Mouse (Mus musculus) limb, embryonic 15.5 days (tissue): ENCODE data around the gene Oas1a. TPM values are rescaled to one million over a fixed set of nuclear protein-coding genes. Genes with fewer than 3 reads are reported as not detected.

Experiments used
- ATAC-seq: fragments of 200-750 bp; cut with Nextera tagmentation; 2 replicates; pipeline ENCODE4 v1.8.0; 2017; ENCODE audit warnings: low read depth, moderate TSS enrichment; ENCODE audit not compliant: insufficient number of reproducible peaks, low FRiP score, low TSS enrichment
- H3K27ac ChIP-seq: fragments of 300-500 bp; sonication (generic); 2 replicates; pipeline ENCODE4 v1.5.1; 2015; ENCODE audit warnings: moderate library complexity, mild to moderate bottlenecking, inconsistent platforms
- H3K27me3 ChIP-seq: fragments of 300-500 bp; sonication (generic); 2 replicates; pipeline ENCODE4 v1.6.1; 2015; ENCODE audit warnings: inconsistent platforms
- H3K36me3 ChIP-seq: fragments of 300-500 bp; sonication (generic); 2 replicates; pipeline ENCODE4 v1.6.1; 2015; ENCODE audit warnings: inconsistent platforms
- H3K4me1 ChIP-seq: fragments of 300-500 bp; sonication (generic); 2 replicates; pipeline ENCODE4 v1.6.1; 2015; ENCODE audit warnings: inconsistent platforms
- H3K4me2 ChIP-seq: fragments of 300-500 bp; sonication (generic); 2 replicates; pipeline ENCODE4 v1.6.1; 2015; ENCODE audit warnings: mild to moderate bottlenecking, inconsistent platforms
- H3K4me3 ChIP-seq: fragments of 300-500 bp; sonication (generic); 2 replicates; pipeline ENCODE4 v1.5.1; 2015; ENCODE audit warnings: mild to moderate bottlenecking, inconsistent platforms
- H3K9ac ChIP-seq: fragments of 300-500 bp; sonication (generic); 2 replicates; pipeline ENCODE4 v1.6.1; 2015; ENCODE audit warnings: inconsistent platforms
- H3K9me3 ChIP-seq: fragments of 300-500 bp; sonication (generic); 2 replicates; pipeline ENCODE4 v1.6.1; 2016; ENCODE audit warnings: inconsistent platforms
- WGBS: fragments of 180-500 bp; shearing (Covaris S2); methylation state at CpG from one replicate; pipeline ENCODE4 v1.1.7; 2015; 5-methylcytosine and 5-hydroxymethylcytosine counted together
- microRNA-seq: library from miRNA; unstranded; fragments of <30 nt; microRNA quantifications from one replicate; pipeline ENCODE4, GENCODE M21; 2016
- polyA plus RNA-seq: library from polyadenylated mRNA; unstranded; fragments of >200 nt; fragmentation: Nextera tagmentation; extraction: Ambion mirVana; gene quantifications from 2 replicates; pipeline ENCODE4 v1.2.1, GENCODE M21; 2015

The Oas1a gene
- polyA plus RNA-seq, 1 experiment from 2014 or later = 2.3 TPM

DNA sequence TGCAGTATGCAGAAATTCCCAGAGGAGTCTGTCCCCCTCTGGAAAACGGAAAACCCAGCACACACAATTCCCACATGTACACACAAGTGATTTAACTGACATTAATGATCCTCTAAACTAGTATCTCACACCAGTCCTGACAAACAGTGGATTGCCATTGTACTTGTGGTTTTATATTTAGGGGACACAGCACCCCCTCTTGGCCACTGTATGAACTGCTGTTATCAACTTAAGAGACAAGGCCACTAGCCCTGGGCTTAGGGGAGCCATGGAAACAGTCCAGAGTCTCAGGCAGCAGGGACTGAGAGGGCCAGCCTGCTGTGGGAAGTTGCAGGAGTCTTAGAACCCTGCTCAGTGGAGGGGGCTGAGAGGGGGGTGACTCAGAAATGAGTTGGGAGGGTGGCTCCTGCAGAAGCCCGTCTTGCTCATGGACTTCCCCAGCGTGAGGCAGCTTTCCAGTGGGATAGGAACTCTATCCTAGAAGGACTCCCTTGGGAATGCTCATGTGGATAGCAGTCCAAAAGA, 41.9 kb downstream of the Oas1a start:
- Histone ChIP-seq H3K27ac (no peak overlapping the region), H3K27me3 (no peaks in the 10 kb centered on the region), H3K4me3 (no peak overlapping the region), H3K9ac (no peak overlapping the region), H3K4me2 (no peak overlapping the region), H3K9me3 (no peaks in the 10 kb centered on the region), H3K4me1 (no peaks in the 10 kb centered on the region), H3K36me3 (no peaks in the 10 kb centered on the region)
- WGBS = 63% methylated on average over 3 of the region's 3 CpGs
- ATAC-seq = no peak

DNA sequence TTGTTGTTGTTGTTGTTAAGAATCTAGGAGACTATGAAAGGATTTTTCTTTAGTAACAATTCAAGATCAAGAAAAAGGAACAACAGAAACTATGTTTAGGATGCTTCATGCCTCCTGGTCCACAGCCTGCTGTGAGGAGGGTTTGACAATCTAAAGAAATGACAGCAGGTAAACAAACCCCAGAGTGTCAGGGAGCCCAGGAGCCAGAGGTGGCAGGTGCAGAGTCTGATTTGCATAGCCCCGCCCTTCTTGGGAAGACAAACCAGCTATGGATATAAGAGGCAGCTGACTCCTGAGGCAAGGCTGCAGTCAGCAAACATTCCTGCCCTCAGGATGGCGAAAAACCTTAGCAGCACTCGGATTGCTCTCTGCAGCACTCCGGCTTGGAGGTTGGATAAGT, 46.2 kb downstream of the Oas1a start, which contains the start of gene Oas1h:
Oas1h (plus strand) TSS at position 301 of the 400 bp plus-strand sequence.
- H3K4me1 ChIP-seq = no peaks in the 10 kb centered on the region
- no peaks in the 10 kb centered on the region for H3K9me3 ChIP-seq
- no peaks in the 10 kb centered on the region for H3K27me3 ChIP-seq
- WGBS = 44% methylated on average over 4 of the region's 4 CpGs
- ATAC-seq = no peak
- no peak within 1 kb of the TSS for H3K9ac ChIP-seq
- H3K4me3 ChIP-seq = no peak within 1 kb of the TSS
- no peaks in the 10 kb centered on the region for H3K36me3 ChIP-seq
- H3K4me2 ChIP-seq = no peak within 1 kb of the TSS
- no peak within 1 kb of the TSS for H3K27ac ChIP-seq

DNA sequence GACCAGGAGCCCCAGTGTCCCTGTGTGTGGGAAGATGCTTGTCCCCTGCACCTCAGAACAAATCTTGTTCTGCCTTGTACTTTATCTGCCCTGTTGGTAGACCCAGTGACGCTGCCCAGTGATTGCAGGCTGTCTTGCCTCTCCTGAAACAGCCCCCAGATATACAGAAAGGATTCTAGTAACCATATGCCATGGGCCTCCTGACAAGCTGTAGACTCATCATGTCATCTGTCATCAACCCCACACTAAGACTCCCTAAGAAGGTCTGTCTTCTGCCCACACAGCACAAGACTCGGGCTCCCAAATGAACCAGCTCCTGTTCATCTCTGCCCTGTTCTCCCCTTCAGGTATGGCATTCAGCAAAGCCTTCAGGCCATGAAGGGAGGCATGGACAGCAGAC, 48.1 kb downstream of the Oas1a start:
- no peak for ATAC-seq
- Histone ChIP-seq H3K27me3 (no peaks in the 10 kb centered on the region), H3K27ac (no peak overlapping the region), H3K36me3 (no peaks in the 10 kb centered on the region), H3K9ac (no peak overlapping the region), H3K4me1 (no peaks in the 10 kb centered on the region), H3K4me3 (no peak overlapping the region), H3K9me3 (no peaks in the 10 kb centered on the region), H3K4me2 (no peak overlapping the region)
- 73% methylated on average over 2 of the region's 2 CpGs for WGBS

DNA sequence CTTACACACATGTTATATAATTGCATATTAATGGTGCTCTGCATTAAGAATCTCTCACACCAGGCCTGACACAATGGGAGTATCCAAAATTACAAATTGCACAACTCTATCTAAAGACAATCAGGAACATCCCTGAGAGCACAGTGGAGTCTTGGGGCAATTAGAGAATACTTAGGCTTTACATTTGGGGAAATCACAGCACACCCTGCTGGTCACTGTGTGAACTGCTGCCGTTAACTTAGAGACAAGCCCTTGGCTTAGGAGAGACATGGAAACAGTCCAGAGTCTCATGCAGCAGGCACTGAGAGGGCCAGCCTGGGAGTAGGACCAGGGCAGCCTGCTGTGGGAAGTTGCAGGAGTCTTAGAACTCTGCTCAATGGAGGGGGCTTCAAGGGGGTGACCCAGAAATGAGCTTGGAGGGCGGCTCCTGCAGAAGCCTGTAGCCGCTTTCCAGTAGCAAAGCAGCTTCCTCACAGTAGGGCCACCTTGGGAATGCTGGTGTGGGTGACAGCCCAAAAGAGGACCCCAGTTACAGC, 57.7 kb downstream of the Oas1a start:
- WGBS = 63% methylated on average over 3 of the region's 3 CpGs
- H3K4me2 ChIP-seq = no peak overlapping the region
- H3K4me1 ChIP-seq = peaks cover 11% of the 10 kb centered on the region
- no peaks in the 10 kb centered on the region for H3K9me3 ChIP-seq
- no peaks in the 10 kb centered on the region for H3K27me3 ChIP-seq
- no peak overlapping the region for H3K9ac ChIP-seq
- H3K4me3 ChIP-seq = no peak overlapping the region
- H3K27ac ChIP-seq = no peak overlapping the region
- H3K36me3 ChIP-seq = no peaks in the 10 kb centered on the region
- no peak for ATAC-seq

DNA sequence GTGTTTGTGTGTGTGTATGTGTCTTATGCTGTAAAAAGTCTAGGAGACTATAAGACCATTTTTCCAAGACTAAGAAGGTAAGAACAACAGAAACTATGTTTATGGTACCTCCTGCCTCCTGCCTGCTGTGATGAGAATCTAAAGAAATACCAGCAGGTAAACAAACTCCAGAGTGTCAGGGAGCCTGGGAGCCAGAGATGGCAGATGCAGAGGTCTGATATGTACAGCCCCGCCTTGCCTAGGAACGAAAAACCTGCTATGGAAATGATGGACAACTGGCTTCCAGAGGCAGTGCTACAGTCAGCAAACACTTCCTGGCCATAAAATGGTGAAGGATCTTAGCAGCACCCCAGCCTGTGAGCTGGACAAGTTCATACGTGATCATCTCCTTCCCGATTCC, 60.3 kb downstream of the Oas1a start, which contains the start of gene Oas1f:
Oas1f (plus strand) TSS at position 301 of the 400 bp plus-strand sequence.
- Histone ChIP-seq H3K4me3 (no peak within 1 kb of the TSS), H3K9ac (no peak within 1 kb of the TSS), H3K27me3 (no peaks in the 10 kb centered on the region), H3K9me3 (no peaks in the 10 kb centered on the region), H3K4me1 (peaks cover 11% of the 10 kb centered on the region), H3K4me2 (no peak within 1 kb of the TSS), H3K36me3 (no peaks in the 10 kb centered on the region), H3K27ac (no peak within 1 kb of the TSS)
- ATAC-seq = no peak
- WGBS = 60% methylated on average over 4 of the region's 4 CpGs

Small RNAs within 50 kb of the gene (microRNA-seq; reads per million reads assigned to microRNA genes)
- gene Gm22907 = not detected

Other genes starting within 250 kb of the Oas1a start
- 2.7 and 4.0 TPM in 2 replicates for gene Dtx1, start 195.6 kb downstream of the Oas1a start, polyA plus RNA-seq
- 0.32 and 0.44 TPM in 2 replicates for gene Oas2, start 157.7 kb downstream of the Oas1a start, polyA plus RNA-seq
- 0.16 and 0.18 TPM in 2 replicates for gene Oas3, start 129.9 kb downstream of the Oas1a start, polyA plus RNA-seq
- not detected in 2 replicates for gene Oas1e, start 112.0 kb downstream of the Oas1a start, polyA plus RNA-seq
- 0.17 and 0.35 TPM in 2 replicates for gene Oas1c, start 95.0 kb downstream of the Oas1a start, polyA plus RNA-seq
- gene Oas1f, start 60.2 kb downstream of the Oas1a start, polyA plus RNA-seq = 0.42 and 1.0 TPM in 2 replicates
- not detected in 2 replicates for gene Oas1h, start 46.1 kb downstream of the Oas1a start, polyA plus RNA-seq
- gene Oas1g, start 19.9 kb downstream of the Oas1a start, polyA plus RNA-seq = 0.48 and 0.81 TPM in 2 replicates
- not detected in 2 replicates for gene Oas1d, start 7.0 kb upstream of the Oas1a start, polyA plus RNA-seq
- 0.04 and 0.06 TPM in 2 replicates for gene Rph3a, start 102.6 kb upstream of the Oas1a start, polyA plus RNA-seq